In the genomic region with DNA sequence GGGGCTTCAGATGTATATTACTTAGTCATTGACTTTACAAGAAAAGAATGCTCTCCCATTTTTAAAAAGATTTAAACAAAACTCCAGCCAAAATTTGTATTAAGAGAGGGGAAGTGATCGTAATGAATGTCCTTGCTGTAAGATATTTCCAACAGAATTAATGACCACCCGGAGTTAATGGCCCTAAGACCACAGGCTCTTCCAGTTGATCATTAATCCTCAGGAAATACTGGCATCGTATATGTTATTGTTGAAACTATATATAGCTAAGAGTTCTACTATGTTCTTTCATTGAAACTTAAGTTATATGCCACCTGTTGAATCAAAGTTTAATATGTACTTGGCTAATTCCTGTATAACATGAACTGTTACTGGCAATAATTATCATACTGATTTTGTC, we compare ENCODE assay signal across 16 mouse cellular contexts.
"Had no signal": no experiment of that assay in that cellular context is flagged by ENCODE, and none has a peak within 500 bp of the region (broad histone marks: within the 10 kb centered on the region; RNA-seq: fewer than 3 reads in every experiment).

No protein-coding gene starts in this region.

- H3K27ac ChIP-seq: lung, embryonic 15.5 days; macrophage; midbrain, embryonic 13.5 days; midbrain, embryonic 15.5 days; neural tube, embryonic 12.5 days had no signal

- ATAC-seq: liver, postnatal 0 days; lung, postnatal 0 days; midbrain, embryonic 13.5 days; midbrain, embryonic 15.5 days had no signal

- H3K4me2 ChIP-seq: lung, embryonic 15.5 days; midbrain, embryonic 11.5 days; midbrain, embryonic 13.5 days; midbrain, embryonic 15.5 days; neural tube, embryonic 12.5 days had no signal

- H3K9ac ChIP-seq: liver, postnatal 0 days; lung, embryonic 15.5 days; midbrain, embryonic 13.5 days; midbrain, embryonic 15.5 days; neural tube, embryonic 12.5 days had no signal

- H3K9me3 ChIP-seq: lung, embryonic 15.5 days; megakaryocyte, embryonic 14.5 days; midbrain, embryonic 13.5 days; midbrain, embryonic 15.5 days; neural tube, embryonic 12.5 days had no signal

- H3K4me3 ChIP-seq: lung, embryonic 15.5 days; megakaryocyte, embryonic 14.5 days; midbrain, embryonic 13.5 days; midbrain, embryonic 15.5 days; neural tube, embryonic 12.5 days had no signal

- H3K27me3 ChIP-seq: lung, embryonic 15.5 days; megakaryocyte, embryonic 14.5 days; midbrain, embryonic 13.5 days; midbrain, embryonic 15.5 days; neural tube, embryonic 12.5 days had no signal

- H3K36me3 ChIP-seq: lung, embryonic 15.5 days; midbrain, embryonic 13.5 days; midbrain, embryonic 15.5 days; neural tube, embryonic 12.5 days had no signal

- DNase-seq: liver, postnatal 0 days; lung, adult 2 months; lung, postnatal 14 days; lung, postnatal 36 days; right cerebral cortex, postnatal 14 days; thymus, adult 18-20 months; thymus, postnatal 14 days; thymus, postnatal 36 days had no signal

- H3K4me1 ChIP-seq: lung, embryonic 15.5 days; megakaryocyte, embryonic 14.5 days; midbrain, embryonic 15.5 days; neural tube, embryonic 12.5 days had no signal
